Mouse (Mus musculus) kidney, adult 2 months (tissue): ENCODE measurements around the gene Cdca7.

Source experiments
- CTCF ChIP-seq: fragments of 200-500 bp; conservative IDR thresholded peaks from 2 replicates; pipeline ENCODE4 v1.5.1; 2011; ENCODE audit warnings: low read depth, mild to moderate bottlenecking, control low read depth, low read length, moderate library complexity, mixed read lengths; ENCODE audit not compliant: insufficient read depth, insufficient read length
- POLR2A ChIP-seq: fragments of 200-500 bp; IDR thresholded peaks from one replicate; pipeline ENCODE4 v1.6.1; 2011; ENCODE audit warnings: low read depth, low read length, control low read depth

DNA sequence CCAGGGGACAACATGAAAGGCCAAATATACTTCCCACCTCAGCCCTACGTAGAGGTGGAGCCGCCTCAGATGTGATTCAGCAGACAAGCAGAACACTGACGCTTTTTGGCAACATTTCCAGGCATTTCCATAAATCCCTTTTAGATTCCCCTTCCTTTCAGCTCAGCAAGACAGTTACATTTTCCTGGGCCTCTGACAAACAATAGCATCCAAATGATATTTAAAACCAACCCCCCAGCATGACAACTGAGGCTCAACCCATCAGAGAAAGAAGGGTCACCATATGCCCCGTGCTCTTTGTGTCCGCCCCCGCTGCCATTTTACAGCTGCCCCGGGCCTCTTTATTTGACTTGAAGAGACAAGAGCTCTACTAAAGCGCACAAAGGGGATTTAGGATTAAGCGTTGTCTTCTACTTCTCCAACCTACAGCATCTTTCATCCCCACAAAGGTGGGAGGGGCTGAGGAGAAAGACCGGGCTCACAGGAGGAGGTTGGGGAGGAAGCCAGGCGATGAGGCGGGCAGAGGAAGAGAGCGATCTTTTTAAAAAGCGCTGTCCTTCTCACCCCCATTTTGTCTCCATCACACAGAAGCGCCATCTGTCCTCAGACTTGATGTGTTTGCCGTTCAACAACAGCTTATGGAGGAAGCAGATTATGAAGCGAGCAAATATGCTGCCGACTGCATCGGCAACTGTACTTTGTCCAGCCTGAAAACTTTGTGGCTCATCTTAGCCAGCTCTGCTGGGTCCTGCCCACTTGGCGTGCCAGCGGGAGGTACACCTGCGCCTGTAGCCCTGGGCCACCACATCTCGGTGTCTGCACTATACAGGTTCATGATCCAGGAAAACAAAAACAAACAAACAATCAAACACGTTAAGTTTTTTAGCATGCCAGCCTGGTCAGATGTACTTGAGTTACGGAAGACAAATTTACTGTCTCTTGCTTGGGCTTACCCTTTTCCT, 53.7 kb downstream of the Cdca7 start:
- TF ChIP-seq CTCF (no peak), POLR2A (no peak)
